Mouse (Mus musculus): Measurements from ENCODE around the gene Abca9.

Abca9 gene

DNA sequence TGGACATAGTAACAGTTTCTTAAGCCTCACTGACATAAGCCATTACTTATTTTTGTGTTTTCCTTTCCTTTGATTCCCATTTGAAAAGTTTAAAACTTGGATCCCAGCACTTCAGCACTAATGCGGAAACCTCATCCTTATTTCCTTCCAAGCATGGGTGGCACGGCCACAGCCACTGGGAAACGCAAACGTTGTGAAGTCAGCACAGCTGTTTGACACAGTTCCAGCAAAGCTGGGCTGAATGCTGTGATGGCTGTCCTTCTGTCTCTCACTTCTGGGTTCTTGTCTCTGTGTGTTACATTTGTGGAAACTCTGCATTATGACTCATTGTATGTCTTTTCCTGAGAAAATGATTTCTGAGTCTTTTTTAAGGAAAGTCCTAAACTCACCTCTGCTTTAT is 107.0 kb downstream of the Abca9 start:
- no peak for DNase-seq (ENCODE audit: low spot score)

DNA sequence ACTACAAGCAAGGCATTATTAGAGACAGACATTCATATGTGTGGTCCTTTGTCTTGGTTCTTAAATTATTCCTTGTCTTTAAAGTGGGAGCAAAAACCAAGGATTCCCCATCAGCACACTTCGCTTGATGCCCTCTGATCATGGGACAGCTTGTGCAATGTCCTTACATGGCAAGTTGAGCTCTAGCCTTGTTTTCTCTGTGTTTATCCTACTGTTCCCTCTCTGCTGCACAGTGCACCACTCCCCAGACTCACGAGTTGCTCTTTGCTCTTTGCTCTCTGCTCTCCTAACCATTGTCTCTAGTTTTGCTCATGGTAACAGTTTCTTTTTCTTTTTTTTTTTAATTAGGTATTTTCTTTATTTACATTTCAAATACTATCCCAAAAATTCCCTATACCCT is 107.9 kb downstream of the Abca9 start:
- peak; percentile 64 for DNase-seq (ENCODE audit: low spot score)

DNA sequence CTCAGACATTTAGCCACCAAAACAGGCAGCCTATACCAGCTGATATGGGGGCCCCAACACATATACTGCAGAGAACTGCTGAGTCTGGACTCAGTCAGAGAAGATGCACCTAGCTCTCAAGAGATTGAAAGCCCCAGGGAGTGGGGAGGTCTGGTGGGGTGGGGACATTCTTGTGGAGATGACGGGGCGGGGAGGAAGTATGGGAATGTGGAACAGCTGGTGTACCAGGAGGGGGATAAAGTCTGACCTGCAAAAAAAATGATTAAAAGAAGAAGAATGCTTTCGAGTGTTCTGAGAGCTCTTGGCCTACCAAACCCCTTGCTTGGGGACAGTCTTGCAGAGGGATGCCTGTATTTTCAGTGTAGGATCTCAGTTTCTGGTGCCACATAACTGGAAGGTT is 114.3 kb downstream of the Abca9 start:
- DNase-seq (ENCODE audit: low spot score): no peak

All from yolk sac, embryonic 10.5 days (tissue).